In genomic region chr7:45149545-45149944, GRCm38 (mm10) we compare ENCODE assay signal across 11 mouse cellular contexts. TPM values are rescaled to one million over a fixed set of nuclear protein-coding genes. Genes with fewer than 3 reads are reported as not detected.
A peak's percentile ranks its signal among the peaks of the same experiment; 100 is the strongest.
DNase-seq lines count a peak whose midpoint lies in the region; ATAC-seq and TF ChIP-seq lines count a peak whose summit lies in the region.
"Had no signal": no experiment of that assay in that cellular context is flagged by ENCODE, and none has a peak within 500 bp of the region (broad histone marks: within the 10 kb centered on the region; RNA-seq: fewer than 3 reads in every experiment).

No protein-coding gene starts in this region.

- no peak overlapping the region for H3K9ac ChIP-seq in intestine, embryonic 14.5 days (ENCODE audit: low read length)
- no peak overlapping the region for H3K9ac ChIP-seq in intestine, postnatal 0 days (ENCODE audit: low read depth, low read length)
- no peak overlapping the region for H3K9ac ChIP-seq in intestine, embryonic 16.5 days (ENCODE audit: low read depth, low read length)
- H3K9ac ChIP-seq: heart, embryonic 15.5 days had no signal

- 64% methylated on average over 6 of the region's 6 CpGs for WGBS in intestine, embryonic 14.5 days
- 66% methylated on average over 6 of the region's 6 CpGs for WGBS in intestine, postnatal 0 days
- 67% methylated on average over 6 of the region's 6 CpGs for WGBS in intestine, embryonic 16.5 days

- peaks cover 3% of the 10 kb centered on the region; the same call in 1 of the 2 replicates for H3K4me1 ChIP-seq in intestine, embryonic 14.5 days (replicated peaks; ENCODE audit: control insufficient read depth, insufficient read depth, low read length)
- H3K4me1 ChIP-seq in intestine, postnatal 0 days (replicated peaks; ENCODE audit: control insufficient read depth, insufficient read depth, low read length): peaks cover 5% of the 10 kb centered on the region; the same call in 1 of the 2 replicates
- H3K4me1 ChIP-seq in intestine, embryonic 16.5 days (ENCODE audit: control insufficient read depth, insufficient read depth, low read length): peaks cover 27% of the 10 kb centered on the region; the same call in 1 of the 2 replicates

- peaks cover 38% of the 10 kb centered on the region for H3K36me3 ChIP-seq in intestine, embryonic 14.5 days (ENCODE audit: control insufficient read depth, insufficient read depth, low read length)
- peaks cover 47% of the 10 kb centered on the region for H3K36me3 ChIP-seq in intestine, postnatal 0 days (ENCODE audit: control insufficient read depth, insufficient read depth)
- peaks cover 6% of the 10 kb centered on the region; the same call in 1 of the 2 replicates for H3K36me3 ChIP-seq in intestine, embryonic 16.5 days (ENCODE audit: control insufficient read depth, insufficient read depth, low read length)

- H3K27me3 ChIP-seq in intestine, embryonic 14.5 days (replicated peaks; ENCODE audit: control insufficient read depth, insufficient read depth, low read length): no peaks in the 10 kb centered on the region
- H3K27me3 ChIP-seq in intestine, postnatal 0 days (replicated peaks; ENCODE audit: control insufficient read depth, insufficient read depth, low read length): no peaks in the 10 kb centered on the region
- H3K27me3 ChIP-seq in intestine, embryonic 16.5 days (replicated peaks; ENCODE audit: control insufficient read depth, insufficient read depth, low read length): no peaks in the 10 kb centered on the region
- H3K27me3 ChIP-seq: heart, embryonic 15.5 days had no signal

- no peak overlapping the region for H3K4me3 ChIP-seq in intestine, embryonic 14.5 days (ENCODE audit: low read depth, low read length)
- H3K4me3 ChIP-seq in intestine, postnatal 0 days (ENCODE audit: low read depth, low read length): no peak overlapping the region
- no peak overlapping the region for H3K4me3 ChIP-seq in intestine, embryonic 16.5 days (ENCODE audit: low read length)
- H3K4me3 ChIP-seq: heart, embryonic 15.5 days; myocyte had no signal

- intact Hi-C loops in heart, postnatal 10 days (cut with DNase I): no loop called here
- intact Hi-C loops in left cerebral cortex, postnatal 14 days (cut with DNase I): no loop called here

- no peak for DNase-seq in intestine, embryonic 14.5 days (ENCODE audit: low spot score)
- DNase-seq in heart, postnatal 10 days: peak; percentile 67 to 73
- DNase-seq in lung, postnatal 14 days: peak; percentile 54
- DNase-seq in left cerebral cortex, adult 18-20 months (ENCODE audit: low spot score in 2 of 2): no peak
- DNase-seq in left cerebral cortex, postnatal 14 days (ENCODE audit: low spot score in 2 of 2): no peak
- DNase-seq: cerebellum, postnatal 36 days; right cerebral cortex, adult 18-20 months had no signal

- no peak for TF ChIP-seq CTCF in intestine, postnatal 0 days (IDR thresholded peaks at IDR 0.05; ENCODE audit: low read depth)

- peak overlapping the region; percentile 79; the same call in 1 of the 2 replicates for H3K27ac ChIP-seq in intestine, embryonic 14.5 days (ENCODE audit: low read depth)
- no peak overlapping the region for H3K27ac ChIP-seq in intestine, postnatal 0 days (ENCODE audit: low read depth, low read length)
- peak overlapping the region; percentile 52; the same call in 1 of the 2 replicates for H3K27ac ChIP-seq in intestine, embryonic 16.5 days (ENCODE audit: low read length)
- H3K27ac ChIP-seq: heart, embryonic 15.5 days had no signal

- ATAC-seq in intestine, embryonic 14.5 days (replicated peaks; ENCODE audit: low FRiP score, low TSS enrichment, low read depth): no peak
- no peak for ATAC-seq in intestine, postnatal 0 days
- ATAC-seq in intestine, embryonic 16.5 days: no peak

- H3K4me2 ChIP-seq in intestine, embryonic 14.5 days (ENCODE audit: low read length): no peak overlapping the region
- H3K4me2 ChIP-seq in intestine, postnatal 0 days (replicated peaks; ENCODE audit: low read depth): no peak overlapping the region
- H3K4me2 ChIP-seq in intestine, embryonic 16.5 days (ENCODE audit: low read depth, low read length): no peak overlapping the region
- H3K4me2 ChIP-seq: heart, embryonic 15.5 days had no signal

- no peaks in the 10 kb centered on the region for H3K9me3 ChIP-seq in intestine, embryonic 14.5 days (ENCODE audit: control insufficient read depth, low read length)
- no peaks in the 10 kb centered on the region for H3K9me3 ChIP-seq in intestine, postnatal 0 days (ENCODE audit: control insufficient read depth)
- no peaks in the 10 kb centered on the region for H3K9me3 ChIP-seq in intestine, embryonic 16.5 days (ENCODE audit: control insufficient read depth, low read length)
- H3K9me3 ChIP-seq: heart, embryonic 15.5 days had no signal

RNA-seq across cellular contexts. Expression of gene Pih1d1, which starts 4.6 kb away (rescaled TPM):
- 108 and 113 TPM in 2 replicates for polyA plus RNA-seq in intestine, embryonic 14.5 days (2014; fragmentation: Nextera tagmentation; extraction: Ambion mirVana)
- polyA plus RNA-seq in intestine, postnatal 0 days (2015; fragmentation: Nextera tagmentation; extraction: Ambion mirVana): 63.6 and 64.7 TPM in 2 replicates
- total RNA-seq in heart, postnatal 10 days (2021): 10 to 100 TPM; 47.1 to 49.0 TPM
- polyA plus RNA-seq in intestine, embryonic 16.5 days (2015; fragmentation: Nextera tagmentation; extraction: Ambion mirVana): 90.9 and 96.5 TPM in 2 replicates
- total RNA-seq in left cerebral cortex, adult 18-20 months (2021): 10 to 100 TPM; 46.7 to 51.7 TPM
- total RNA-seq in left cerebral cortex, postnatal 14 days (2021): 10 to 100 TPM; 46.9 to 48.4 TPM

RNA-seq across cellular contexts. Expression of gene Aldh16a1, which starts 4.8 kb away (rescaled TPM):
- polyA plus RNA-seq in intestine, embryonic 14.5 days (2014; fragmentation: Nextera tagmentation; extraction: Ambion mirVana): 50.9 and 66.6 TPM in 2 replicates
- 86.8 and 102 TPM in 2 replicates for polyA plus RNA-seq in intestine, postnatal 0 days (2015; fragmentation: Nextera tagmentation; extraction: Ambion mirVana)
- total RNA-seq in heart, postnatal 10 days (2021): 10 to 100 TPM; 36.6 to 48.2 TPM
- 106 and 110 TPM in 2 replicates for polyA plus RNA-seq in intestine, embryonic 16.5 days (2015; fragmentation: Nextera tagmentation; extraction: Ambion mirVana)
- 10 to 100 TPM; 12.7 to 15.1 TPM for total RNA-seq in left cerebral cortex, adult 18-20 months (2021)
- total RNA-seq in left cerebral cortex, postnatal 14 days (2021): 10 to 100 TPM; 10.7 to 13.5 TPM

RNA-seq across cellular contexts. Expression of gene Flt3l, which starts 13.3 kb away (rescaled TPM):
- 1.3 and 2.1 TPM in 2 replicates for polyA plus RNA-seq in intestine, embryonic 14.5 days (2014; fragmentation: Nextera tagmentation; extraction: Ambion mirVana)
- polyA plus RNA-seq in intestine, postnatal 0 days (2015; fragmentation: Nextera tagmentation; extraction: Ambion mirVana): 2.1 and 2.7 TPM in 2 replicates
- total RNA-seq in heart, postnatal 10 days (2021): 1 to 10 TPM; 5.7 to 6.5 TPM
- 2.2 and 2.5 TPM in 2 replicates for polyA plus RNA-seq in intestine, embryonic 16.5 days (2015; fragmentation: Nextera tagmentation; extraction: Ambion mirVana)
- total RNA-seq in left cerebral cortex, adult 18-20 months (2021): 1 to 10 TPM; 8.4 to 9.7 TPM
- 1 to 10 TPM; 2.4 to 3.2 TPM for total RNA-seq in left cerebral cortex, postnatal 14 days (2021)

RNA-seq across cellular contexts. Expression of gene Gm45713, which starts 13.5 kb away (rescaled TPM):
- polyA plus RNA-seq in intestine, embryonic 14.5 days (2014; fragmentation: Nextera tagmentation; extraction: Ambion mirVana): 0.72 and 0.81 TPM in 2 replicates
- 0.70 and 0.82 TPM in 2 replicates for polyA plus RNA-seq in intestine, postnatal 0 days (2015; fragmentation: Nextera tagmentation; extraction: Ambion mirVana)
- total RNA-seq in heart, postnatal 10 days (2021): not detected
- polyA plus RNA-seq in intestine, embryonic 16.5 days (2015; fragmentation: Nextera tagmentation; extraction: Ambion mirVana): 0.20 TPM in 1 of 2 replicates, not detected in the other
- total RNA-seq in left cerebral cortex, adult 18-20 months (2021): not detected
- not detected for total RNA-seq in left cerebral cortex, postnatal 14 days (2021)
- polyA plus RNA-seq: heart, embryonic 15.5 days had no signal

RNA-seq across cellular contexts. Expression of gene Slc17a7, which starts 14.2 kb away (rescaled TPM):
- 0.07 TPM in 1 of 2 replicates, not detected in the other for polyA plus RNA-seq in intestine, embryonic 14.5 days (2014; fragmentation: Nextera tagmentation; extraction: Ambion mirVana)
- not detected in 2 replicates for polyA plus RNA-seq in intestine, postnatal 0 days (2015; fragmentation: Nextera tagmentation; extraction: Ambion mirVana)
- 1 to 10 TPM; 6.1 to 6.7 TPM for total RNA-seq in heart, postnatal 10 days (2021)
- 0.13 TPM in 1 of 2 replicates, not detected in the other for polyA plus RNA-seq in intestine, embryonic 16.5 days (2015; fragmentation: Nextera tagmentation; extraction: Ambion mirVana)
- total RNA-seq in left cerebral cortex, adult 18-20 months (2021): 1,000 to 10,000 TPM; 1,307 TPM
- 1,000 to 10,000 TPM; 1,570 to 1,628 TPM for total RNA-seq in left cerebral cortex, postnatal 14 days (2021)

Comparison
In these comparisons a context has a peak if more than half of its experiments do, and no peak if none do; other contexts are left out.
1. DNase-seq: peak in heart, postnatal 10 days (2 of 2) and lung, postnatal 14 days (single experiment); none in intestine, embryonic 14.5 days (single experiment), left cerebral cortex, adult 18-20 months (0 of 2) and left cerebral cortex, postnatal 14 days (0 of 2).